In genomic region chr3:69559975-69560330, GRCm38 (mm10) we compare ENCODE assay signal across 16 mouse cellular contexts. TPM values are rescaled to one million over a fixed set of nuclear protein-coding genes. Genes with fewer than 3 reads are reported as not detected.
DNase-seq lines count a peak whose midpoint lies in the region; ATAC-seq and TF ChIP-seq lines count a peak whose summit lies in the region.
"Had no signal": no experiment of that assay in that cellular context is flagged by ENCODE, and none has a peak within 500 bp of the region (broad histone marks: within the 10 kb centered on the region; RNA-seq: fewer than 3 reads in every experiment).

No protein-coding gene starts in this region.

- H3K4me3 ChIP-seq in lung, embryonic 16.5 days (ENCODE audit: low read length) = no peak overlapping the region
- H3K4me3 ChIP-seq in lung, adult 2 months (replicated peaks; ENCODE audit: extremely low read depth, low read depth, low read length) = no peak overlapping the region
- H3K4me3 ChIP-seq in forebrain, embryonic 13.5 days = no peak overlapping the region
- H3K4me3 ChIP-seq: liver, embryonic 13.5 days; midbrain, embryonic 12.5 days; neural tube, embryonic 12.5 days had no signal

- ATAC-seq in lung, embryonic 16.5 days (ENCODE audit: low read depth) = 0 out of 2 replicates have a peak, but pooled peaks have one; percentile 28
- peak; percentile 91 for ATAC-seq in megakaryocyte progenitor cell, adult 5-6 weeks (replicated peaks; ENCODE audit: poor library complexity)
- no peak for ATAC-seq in forebrain, embryonic 13.5 days
- ATAC-seq: inflammation-experienced regulatory T-cells, adult 6 months had no signal

- 60% methylated on average over 7 of the region's 7 CpGs for WGBS in lung, embryonic 16.5 days
- WGBS in lung, adult 2 months = 51% methylated on average over 7 of the region's 7 CpGs
- 96% methylated on average over 7 of the region's 7 CpGs for WGBS in forebrain, embryonic 13.5 days

- peak; percentile 28 for DNase-seq in adrenal gland, postnatal 10 days
- no peak for DNase-seq in adrenal gland, adult 18-20 months (ENCODE audit: low spot score in 2 of 2)
- DNase-seq in lung, adult 2 months = no peak
- peak; percentile 32 to 54 for DNase-seq in adrenal gland, postnatal 36 days
- no peak for DNase-seq in left cerebral cortex, postnatal 4 days
- DNase-seq: heart, postnatal 4 days; kidney, postnatal 4 days; liver, embryonic 13.5 days; retina, postnatal 1 day had no signal

- peaks cover 9% of the 10 kb centered on the region for H3K4me1 ChIP-seq in lung, embryonic 16.5 days (replicated peaks; ENCODE audit: control insufficient read depth, insufficient read depth, low read length)
- peaks cover 3% of the 10 kb centered on the region; the same call in 1 of the 2 replicates for H3K4me1 ChIP-seq in lung, adult 2 months (ENCODE audit: control insufficient read depth, insufficient read depth, low read length)
- peaks cover 7% of the 10 kb centered on the region; the same call in 1 of the 2 replicates for H3K4me1 ChIP-seq in forebrain, embryonic 13.5 days
- H3K4me1 ChIP-seq: neural tube, embryonic 12.5 days had no signal

- TF ChIP-seq CTCF in lung, adult 2 months (IDR thresholded peaks at IDR 0.05; ENCODE audit: insufficient read depth, low read length) = no peak

- TF ChIP-seq POLR2A in lung, adult 2 months (IDR thresholded peaks at IDR 0.05; ENCODE audit: borderline replicate concordance, extremely low read depth, low read depth, low read length) = no peak

- no peak overlapping the region for H3K4me2 ChIP-seq in lung, embryonic 16.5 days (ENCODE audit: low read depth, low read length)
- H3K4me2 ChIP-seq in forebrain, embryonic 13.5 days = no peak overlapping the region
- H3K4me2 ChIP-seq: liver, embryonic 13.5 days; midbrain, embryonic 12.5 days; neural tube, embryonic 12.5 days had no signal

- H3K9me3 ChIP-seq in lung, embryonic 16.5 days (ENCODE audit: control insufficient read depth, low read length) = no peaks in the 10 kb centered on the region
- H3K9me3 ChIP-seq in forebrain, embryonic 13.5 days (replicated peaks) = no peaks in the 10 kb centered on the region
- H3K9me3 ChIP-seq: liver, embryonic 13.5 days; midbrain, embryonic 12.5 days; neural tube, embryonic 12.5 days had no signal

- no peak overlapping the region for H3K27ac ChIP-seq in lung, embryonic 16.5 days (ENCODE audit: low read length)
- H3K27ac ChIP-seq in forebrain, embryonic 13.5 days = no peak overlapping the region
- H3K27ac ChIP-seq: liver, embryonic 13.5 days; midbrain, embryonic 12.5 days; neural tube, embryonic 12.5 days had no signal

- no peak overlapping the region for H3K9ac ChIP-seq in lung, embryonic 16.5 days (ENCODE audit: low read length)
- no peak overlapping the region for H3K9ac ChIP-seq in forebrain, embryonic 13.5 days
- H3K9ac ChIP-seq: liver, embryonic 13.5 days; midbrain, embryonic 12.5 days; neural tube, embryonic 12.5 days had no signal

- intact Hi-C loops in left cerebral cortex, postnatal 4 days (cut with DNase I) = no loop called here

- no peaks in the 10 kb centered on the region for H3K27me3 ChIP-seq in lung, embryonic 16.5 days (ENCODE audit: control insufficient read depth, insufficient read depth, low read depth, low read length)
- no peaks in the 10 kb centered on the region for H3K27me3 ChIP-seq in forebrain, embryonic 13.5 days
- H3K27me3 ChIP-seq: liver, embryonic 13.5 days; midbrain, embryonic 12.5 days; neural tube, embryonic 12.5 days had no signal

- no peaks in the 10 kb centered on the region for H3K36me3 ChIP-seq in lung, embryonic 16.5 days (ENCODE audit: control insufficient read depth, insufficient read depth, low read length)
- no peaks in the 10 kb centered on the region for H3K36me3 ChIP-seq in forebrain, embryonic 13.5 days (ENCODE audit: poor library complexity, severe bottlenecking)
- H3K36me3 ChIP-seq: liver, embryonic 13.5 days; midbrain, embryonic 12.5 days; neural tube, embryonic 12.5 days had no signal

RNA-seq across cellular contexts. Expression of gene B3galnt1, which starts 38.8 kb away (rescaled TPM):
- 10 to 100 TPM; 14.1 to 15.9 TPM for total RNA-seq in adrenal gland, postnatal 10 days (2021)
- 10 to 100 TPM; 12.8 to 13.1 TPM for total RNA-seq in adrenal gland, adult 18-20 months (2021)
- polyA plus RNA-seq in lung, embryonic 16.5 days (2015; fragmentation: Nextera tagmentation; extraction: Ambion mirVana) = 32.9 and 33.3 TPM in 2 replicates
- 4.7 and 5.4 TPM in 2 replicates for polyA plus RNA-seq in lung, adult 2 months (2012; rRNA removed)
- 10 to 100 TPM; 10.8 to 12.7 TPM for total RNA-seq in adrenal gland, postnatal 36 days (2021)
- 0.10 and 0.84 TPM in 2 replicates for total RNA-seq in megakaryocyte progenitor cell, adult 5-6 weeks (2015)
- 0.12 and 1.1 TPM in 2 replicates for total RNA-seq in megakaryocyte progenitor cell, adult 5-6 weeks (2017)
- 55.6 and 60.3 TPM in 2 replicates for polyA plus RNA-seq in forebrain, embryonic 13.5 days (2015; fragmentation: Nextera tagmentation; extraction: Ambion mirVana)
- total RNA-seq in left cerebral cortex, postnatal 4 days (2021) = 10 to 100 TPM; 54.3 to 58.8 TPM
- total RNA-seq: MEL had no signal

Comparison
In these comparisons a context has a peak if more than half of its experiments do, and no peak if none do; other contexts are left out.
1. DNase-seq: peak in adrenal gland, postnatal 10 days (single experiment) and adrenal gland, postnatal 36 days (2 of 2); none in adrenal gland, adult 18-20 months (0 of 2), lung, adult 2 months (single experiment) and left cerebral cortex, postnatal 4 days (single experiment).
2. RNA of gene B3galnt1, which starts 38.8 kb away (total RNA-seq): 54.3 to 58.8 TPM in left cerebral cortex, postnatal 4 days, 14.1 to 15.9 TPM in adrenal gland, postnatal 10 days, 12.8 to 13.1 TPM in adrenal gland, adult 18-20 months and 10.8 to 12.7 TPM in adrenal gland, postnatal 36 days; 0.10 to 1.1 TPM in megakaryocyte progenitor cell, adult 5-6 weeks; every median in the first group is over 4 times any median in the second.